Mouse (Mus musculus): ENCODE measurements at regions not wholly inside any gene's neighbourhood (a gene's known extent, or its start where the extent isn't known, plus 50 kb on each side); places are given as distances from the start of the nearest gene placed in this dataset.

DNA sequence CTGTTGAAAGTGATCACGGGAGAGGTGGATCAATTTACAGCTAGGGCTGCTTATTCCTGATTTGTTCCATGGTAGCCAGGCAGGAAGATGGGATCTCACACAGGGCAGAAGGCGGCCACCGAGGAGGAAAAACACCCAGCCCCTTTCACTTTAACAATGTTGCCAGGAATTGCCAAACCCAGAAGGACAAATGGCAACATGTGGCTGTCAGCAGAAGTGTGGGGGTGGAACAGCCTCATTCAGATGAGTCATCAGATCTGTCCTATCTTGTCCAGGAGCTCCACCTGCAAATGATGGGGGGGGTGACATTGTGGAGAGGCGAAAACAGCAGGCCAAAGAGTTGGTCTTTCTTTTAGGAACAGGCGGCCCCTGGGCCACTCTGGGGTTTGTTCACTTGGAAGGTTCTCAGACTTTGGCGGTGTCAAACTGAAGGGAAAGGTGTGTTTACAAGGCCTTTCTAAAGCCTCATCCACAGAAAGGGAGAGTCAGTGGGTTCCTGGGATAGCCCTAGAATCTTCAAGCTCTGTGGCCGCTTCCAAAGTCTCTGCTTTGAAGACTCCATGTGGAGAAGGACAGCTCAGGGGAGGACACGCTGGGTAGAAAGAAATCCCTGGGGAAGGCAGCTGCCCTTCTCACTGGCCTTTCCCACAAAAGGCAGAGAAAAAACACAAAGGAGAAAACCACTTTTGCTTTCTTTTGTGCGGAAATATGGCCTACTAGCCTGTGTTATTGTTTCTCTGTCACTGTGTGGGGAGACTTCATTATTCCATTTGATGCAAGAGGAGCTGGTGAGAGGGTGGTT is 111.7 kb upstream of the Pgrmc2 start:
- intact Hi-C loops (cut with DNase I): no loop called here
- no peak for DNase-seq

DNA sequence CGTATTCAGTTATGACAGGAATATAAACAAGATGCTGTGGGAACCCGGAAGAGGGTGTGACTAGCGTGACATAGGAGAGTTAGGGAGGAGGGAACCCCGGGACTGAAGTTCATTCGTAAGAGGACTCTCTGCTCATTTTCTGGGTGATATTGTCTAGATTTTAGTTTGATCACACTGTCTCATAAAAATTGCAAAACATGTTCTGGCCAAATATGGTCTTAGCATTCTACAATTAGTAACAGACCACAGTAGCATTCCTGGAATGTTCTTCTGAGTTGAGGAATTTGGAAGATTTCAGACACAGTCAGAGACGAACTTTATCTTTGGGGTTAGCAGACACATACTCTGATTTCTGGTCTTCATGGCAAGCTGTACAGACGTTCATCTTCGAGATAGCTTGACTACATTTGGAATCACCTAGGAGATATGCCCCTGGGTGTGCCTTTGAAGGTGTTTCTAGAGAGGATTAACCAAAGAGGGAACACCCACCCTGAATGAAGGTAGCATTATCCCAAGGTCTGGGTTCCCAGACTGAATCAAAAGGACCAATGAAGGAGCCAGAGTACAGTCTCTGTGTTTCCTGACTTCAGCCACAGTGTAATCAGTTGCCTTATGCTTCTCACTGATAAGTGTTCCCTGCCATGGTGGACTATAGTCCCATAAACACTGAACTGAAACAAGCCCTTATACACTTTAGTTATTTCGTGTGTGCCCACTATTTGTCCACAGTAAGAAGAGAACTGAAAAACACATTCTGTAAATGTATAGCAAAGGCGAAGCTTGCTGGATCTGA is 102.7 kb upstream of the Pgrmc2 start:
- DNase-seq: no peak
- intact Hi-C loops (cut with DNase I): no loop called here

DNA sequence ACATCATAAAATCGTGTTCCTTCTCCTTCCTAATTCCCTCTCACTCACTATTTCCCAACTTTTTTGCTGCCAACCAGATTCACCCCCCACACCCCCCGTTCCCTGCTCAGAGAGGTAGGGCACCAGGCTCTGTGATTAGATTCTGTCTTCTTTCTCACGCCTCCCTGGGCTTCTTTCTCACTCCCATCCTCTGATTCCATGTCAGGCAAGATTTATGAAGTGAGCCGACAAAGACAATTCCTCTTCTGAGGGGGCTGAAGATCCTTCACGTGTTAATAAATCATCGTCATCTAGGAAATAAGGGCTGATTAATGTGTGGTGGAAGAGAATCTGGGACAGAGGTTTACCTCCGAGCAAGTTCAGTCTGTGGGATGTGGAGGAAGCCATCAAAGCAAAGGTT is 101.5 kb upstream of the Pgrmc2 start:
- intact Hi-C loops (cut with DNase I): loop anchor here (5.0 kb wide), 3 partner anchors 378 to 488 kb away; no protein-coding TSS in a partner anchor
- no peak for DNase-seq

DNA sequence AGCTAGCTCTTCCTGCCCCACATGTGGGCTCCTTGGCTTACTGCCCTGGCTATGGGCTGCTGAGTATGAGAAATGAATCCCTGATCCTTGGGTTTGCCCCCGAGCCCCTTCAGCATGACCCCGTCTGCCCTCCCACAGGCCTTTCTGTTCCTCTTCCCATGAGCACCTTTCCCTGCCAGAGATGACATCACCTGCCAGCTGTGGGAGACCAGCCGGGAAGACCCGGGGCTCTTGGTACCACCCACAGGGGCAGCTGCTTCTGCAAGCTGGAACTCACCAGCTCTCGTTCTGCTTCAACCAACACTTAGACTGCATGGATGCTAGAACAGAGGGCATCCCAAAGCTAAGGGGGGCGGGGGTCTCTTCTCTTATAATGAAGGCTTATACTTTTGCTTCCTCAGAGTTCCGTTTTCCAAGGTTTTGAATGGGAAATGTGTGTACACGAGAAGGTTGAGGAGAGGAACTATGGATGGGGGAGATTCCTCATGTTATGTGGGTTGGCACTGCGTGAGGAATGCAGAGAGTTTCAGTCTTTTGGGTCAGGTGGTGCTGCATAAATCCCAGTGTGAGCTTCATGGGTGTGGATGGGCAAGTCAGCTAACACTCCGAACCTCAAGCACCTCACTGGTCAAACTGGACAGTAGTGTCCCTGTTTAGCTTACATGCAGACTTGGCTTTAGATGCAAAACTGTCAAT is 100.2 kb upstream of the Pgrmc2 start:
- DNase-seq: peak in 1 of 2 experiments; percentile 28
- intact Hi-C loops (cut with DNase I): loop anchor here (5.0 kb wide), 3 partner anchors 379 to 489 kb away; no protein-coding TSS in a partner anchor

DNA sequence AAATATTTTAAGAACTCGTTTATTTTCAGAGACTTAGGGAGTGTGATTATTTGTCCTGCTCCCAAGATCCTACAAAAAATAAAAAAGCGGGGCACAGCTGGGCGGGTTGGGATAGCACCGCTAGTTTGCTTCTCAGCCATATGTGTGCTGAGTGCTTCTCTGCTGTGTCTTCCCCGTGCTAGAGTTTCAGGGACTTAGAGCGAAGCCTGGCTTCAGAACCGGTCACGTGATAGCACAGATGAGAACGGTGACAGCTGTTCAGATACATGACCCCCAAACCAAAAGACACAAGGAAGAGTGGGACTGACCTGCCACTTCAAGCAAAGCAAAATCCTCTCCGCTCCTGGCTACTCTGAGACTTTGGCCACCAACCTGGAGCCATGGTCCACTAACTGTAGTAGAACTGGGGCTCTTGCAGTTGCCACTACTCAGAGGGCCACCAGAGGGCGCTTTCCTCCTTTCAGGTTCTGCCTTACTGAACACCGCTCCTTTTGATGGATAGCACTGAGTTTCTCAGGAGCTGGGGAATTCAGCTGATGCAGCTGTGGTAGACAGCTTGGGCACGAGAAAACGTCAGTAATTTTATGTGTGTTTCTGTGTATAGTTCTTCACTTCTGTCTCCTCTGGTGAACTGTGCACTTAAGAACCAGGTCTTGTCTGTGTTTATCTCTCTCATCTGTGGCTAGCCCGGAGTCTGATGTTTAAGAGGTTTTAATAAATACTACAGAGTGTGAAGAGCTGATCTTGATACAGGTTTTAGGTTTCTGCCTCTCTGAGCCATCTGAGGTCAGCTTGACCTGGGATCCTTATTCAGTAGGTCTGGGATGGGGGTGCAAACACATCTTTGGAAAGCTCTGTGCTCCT is 99.4 kb upstream of the Pgrmc2 start:
- intact Hi-C loops (cut with DNase I): loop anchor here (5.0 kb wide), 3 partner anchors 380 to 490 kb away; no protein-coding TSS in a partner anchor
- DNase-seq: peak; percentile 81 to 90

DNA sequence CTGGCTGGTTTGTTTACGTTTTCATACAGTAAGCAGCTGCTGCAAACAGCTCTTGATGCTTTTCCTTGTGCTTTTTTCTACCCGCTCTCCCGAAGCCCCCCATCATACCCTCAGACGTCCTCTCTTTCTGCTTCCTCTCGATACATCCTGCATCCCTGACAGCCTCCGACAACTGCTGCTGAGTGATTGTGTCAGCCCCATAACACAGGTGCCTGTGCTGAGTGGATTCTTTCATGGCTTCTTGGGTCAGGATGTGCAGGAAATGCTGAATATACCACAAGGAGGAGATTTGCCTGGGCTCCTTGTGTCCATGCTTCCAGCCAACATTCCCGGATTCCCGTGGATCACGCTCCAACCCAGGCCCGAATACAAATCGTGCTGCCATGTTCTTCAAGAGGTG is 98.6 kb upstream of the Pgrmc2 start:
- intact Hi-C loops (cut with DNase I): loop anchor here (5.0 kb wide), 3 partner anchors 381 to 491 kb away; no protein-coding TSS in a partner anchor

DNA sequence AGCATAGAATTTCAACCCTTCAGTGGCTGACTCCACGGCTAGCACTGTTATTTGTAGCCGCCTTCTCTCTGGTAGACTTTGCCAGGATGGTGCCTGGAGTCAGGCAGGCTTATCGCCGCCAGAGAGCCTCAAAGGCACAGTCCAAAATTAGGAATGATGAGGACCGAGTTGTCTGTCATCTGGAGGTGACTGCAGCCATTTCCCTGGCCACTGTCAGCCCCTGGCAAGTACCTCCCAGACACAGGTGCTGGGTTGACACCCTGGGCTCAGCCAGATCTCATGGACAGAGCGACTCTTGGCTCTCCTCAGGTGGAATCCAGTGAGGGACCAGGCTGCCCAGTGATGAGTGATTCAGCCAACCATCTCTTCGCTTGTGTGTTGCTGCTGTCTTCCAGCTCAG is 98.1 kb upstream of the Pgrmc2 start:
- intact Hi-C loops (cut with DNase I): loop anchor here (5.0 kb wide), 3 partner anchors 381 to 491 kb away; no protein-coding TSS in a partner anchor

More for the DNA sequence above, 98.6 kb upstream of the Pgrmc2 start:
- DNase-seq: no peak

DNA sequence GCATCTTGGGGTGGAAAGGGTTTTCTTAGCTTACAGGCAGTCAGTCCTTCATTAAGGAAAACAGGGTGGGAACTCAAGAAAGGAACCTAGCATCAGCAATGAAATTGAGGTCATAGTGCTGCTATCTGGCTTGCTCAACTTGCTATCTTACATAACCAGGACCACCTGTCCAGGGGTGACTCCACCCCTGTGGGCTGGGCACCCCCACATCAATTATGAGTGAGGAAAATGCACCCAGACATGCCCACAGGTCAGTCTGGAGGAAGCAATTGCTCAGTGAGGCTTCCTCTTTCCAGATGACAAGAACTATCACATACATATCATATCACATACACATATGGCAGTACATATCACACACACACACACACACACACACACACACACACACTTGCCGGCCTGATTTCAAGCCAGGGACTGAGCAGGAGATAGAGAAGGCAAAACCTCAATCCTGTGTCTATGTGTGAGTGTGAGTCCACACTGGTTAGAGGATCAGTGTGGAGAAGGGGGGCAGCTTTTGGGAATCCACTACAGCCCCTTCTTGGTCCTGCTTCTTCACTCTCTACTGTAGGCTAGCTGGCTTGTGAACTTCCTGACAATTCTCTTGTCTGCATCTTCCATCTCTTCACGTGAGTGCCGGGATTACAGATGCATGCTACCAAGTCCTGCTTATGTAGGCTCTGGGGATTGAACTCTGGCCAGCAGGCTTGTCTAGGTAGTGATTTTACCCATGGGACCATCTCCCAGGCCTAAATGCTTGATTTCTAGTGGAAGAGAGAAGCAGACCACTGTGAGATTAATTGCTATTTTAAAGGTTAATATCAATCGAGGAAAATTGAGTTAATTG is 96.4 kb upstream of the Pgrmc2 start:
- intact Hi-C loops (cut with DNase I): loop anchor here (10.0 kb wide), 1 partner anchor 566 kb away; the partner anchor contains the start of genes D3Ertd751e and Sclt1
- DNase-seq: no peak

More for the DNA sequence above, 98.1 kb upstream of the Pgrmc2 start:
- peak; percentile 12 to 20 for DNase-seq

DNA sequence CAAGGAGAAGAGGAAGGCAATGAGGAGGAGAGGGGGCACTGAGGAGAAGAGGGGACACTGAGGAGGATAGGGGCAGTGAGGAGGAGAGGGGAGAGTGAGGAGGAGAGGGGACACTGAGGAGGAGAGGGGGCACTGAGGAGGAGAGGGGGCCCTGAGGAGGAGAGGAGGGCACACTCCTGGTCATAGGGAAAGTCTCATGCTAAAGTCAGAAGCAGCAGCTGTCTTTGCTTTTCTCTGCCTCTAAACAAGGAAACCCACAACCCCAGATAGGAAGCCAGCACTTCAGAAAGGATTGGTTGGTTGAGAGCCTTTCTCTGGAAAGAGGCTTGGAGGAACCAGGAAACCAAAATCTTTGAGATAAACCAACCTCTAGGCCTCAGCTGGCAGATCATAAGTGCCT is 94.3 kb upstream of the Pgrmc2 start:
- intact Hi-C loops (cut with DNase I): loop anchor here (10.0 kb wide), 1 partner anchor 568 kb away; the partner anchor contains the start of genes D3Ertd751e and Sclt1
- DNase-seq: no peak

DNA sequence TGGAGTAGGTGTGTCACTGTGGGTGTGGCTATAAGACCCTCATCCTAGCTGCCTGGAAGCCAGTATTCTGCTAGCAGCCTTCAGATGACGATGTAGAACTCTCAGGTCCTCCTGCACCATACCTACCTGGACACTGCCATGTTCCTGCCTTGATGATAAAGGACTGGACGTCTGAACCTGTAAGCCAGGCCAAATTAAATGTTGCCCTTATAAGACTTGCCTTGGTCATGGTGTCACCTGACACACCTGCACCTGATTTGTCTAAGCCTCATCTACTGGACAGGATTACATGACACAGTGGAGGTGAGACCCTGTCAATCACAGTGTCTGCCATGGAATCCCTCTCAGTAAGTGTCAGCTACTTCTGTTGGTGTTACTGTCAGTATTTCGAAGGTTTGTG is 92.5 kb upstream of the Pgrmc2 start:
- intact Hi-C loops (cut with DNase I): loop anchor here (10.0 kb wide), 1 partner anchor 569 kb away; the partner anchor contains the start of genes D3Ertd751e and Sclt1
- DNase-seq: no peak

DNA sequence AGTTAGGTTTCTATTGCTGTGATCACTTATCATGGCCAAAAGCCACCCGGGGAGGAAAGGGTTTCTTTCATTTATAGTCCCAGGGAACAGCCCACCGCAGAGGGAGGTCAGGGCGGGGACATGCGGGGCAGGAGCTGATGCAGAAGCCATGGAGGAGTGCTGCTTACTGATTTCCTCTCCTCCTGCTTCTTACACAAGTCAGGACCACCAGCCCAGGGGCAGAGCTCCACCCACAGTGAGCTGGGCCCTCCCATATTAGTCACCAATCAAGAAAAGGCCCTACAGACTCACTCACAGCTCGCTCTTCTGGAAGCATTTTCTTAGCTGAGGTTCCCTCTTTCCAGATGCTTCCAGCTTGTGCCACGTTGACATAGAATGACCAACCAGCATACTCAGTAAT is 90.7 kb upstream of the Pgrmc2 start:
- no peak for DNase-seq
- intact Hi-C loops (cut with DNase I): loop anchor here (10.0 kb wide), 1 partner anchor 571 kb away; the partner anchor contains the start of genes D3Ertd751e and Sclt1

DNA sequence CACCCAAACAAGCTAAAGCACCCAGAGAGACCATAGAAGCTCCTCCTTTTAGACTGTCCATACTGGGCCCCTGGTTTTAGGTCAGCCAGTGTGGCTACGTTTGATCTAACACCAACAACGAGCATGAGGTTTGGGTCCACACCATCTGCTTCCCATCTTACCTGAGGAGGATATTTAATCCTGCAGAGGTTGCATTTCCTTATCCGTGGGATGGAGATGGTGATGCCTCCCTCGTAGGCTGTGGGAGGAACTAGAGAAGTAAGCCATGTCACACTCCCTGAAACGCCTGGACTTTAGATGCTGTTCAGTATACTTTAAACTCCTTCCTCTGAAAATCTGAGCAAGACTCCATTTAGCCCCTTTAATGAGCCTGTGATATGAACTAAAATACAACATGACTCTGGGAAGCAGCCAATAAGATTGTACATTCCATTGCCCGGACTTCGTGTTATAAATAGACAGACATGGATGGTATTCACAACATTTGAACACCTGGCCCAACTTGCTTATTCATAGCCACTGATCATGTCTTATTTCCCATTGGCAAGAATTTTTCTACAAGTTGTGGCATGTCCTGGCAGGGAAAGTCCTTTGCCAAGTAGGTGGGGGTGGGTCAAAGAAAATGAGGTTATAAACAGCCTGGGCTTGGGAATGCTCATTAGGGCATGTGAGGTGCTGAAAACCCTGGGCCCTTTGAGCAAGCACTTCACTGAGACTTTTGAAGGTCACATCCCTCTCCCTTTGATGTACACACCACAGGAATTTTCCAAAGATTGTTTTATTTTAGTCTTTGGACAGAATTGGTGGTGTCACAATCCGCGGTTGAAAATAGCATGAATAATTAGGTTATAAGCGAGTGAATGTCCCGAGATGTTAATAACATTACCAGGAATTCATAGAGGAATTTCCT is 89.7 kb upstream of the Pgrmc2 start:
- DNase-seq: no peak
- intact Hi-C loops (cut with DNase I): loop anchor here (10.0 kb wide), 1 partner anchor 572 kb away; the partner anchor contains the start of genes D3Ertd751e and Sclt1

DNA sequence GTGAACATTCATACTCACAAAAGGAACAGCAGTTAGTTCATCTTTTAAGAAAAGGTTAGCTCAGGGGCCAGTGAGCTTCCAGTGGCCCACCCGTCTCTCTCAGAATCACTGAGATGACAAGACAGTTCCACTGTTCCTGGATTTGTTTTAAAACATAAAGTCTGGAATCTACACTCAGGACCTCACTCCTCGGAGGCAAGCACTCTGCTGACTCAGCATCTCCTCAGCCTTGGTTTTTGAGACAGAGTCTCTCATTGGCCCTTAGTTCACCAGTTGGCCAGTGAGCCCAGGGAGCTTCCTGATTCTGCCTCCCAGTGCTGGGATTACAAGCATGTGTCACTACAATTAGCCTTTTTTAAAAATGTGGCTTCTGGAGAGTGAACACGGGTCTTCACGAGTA is 88.9 kb upstream of the Pgrmc2 start:
- intact Hi-C loops (cut with DNase I): loop anchor here (10.0 kb wide), 1 partner anchor 573 kb away; the partner anchor contains the start of genes D3Ertd751e and Sclt1
- DNase-seq: no peak

DNA sequence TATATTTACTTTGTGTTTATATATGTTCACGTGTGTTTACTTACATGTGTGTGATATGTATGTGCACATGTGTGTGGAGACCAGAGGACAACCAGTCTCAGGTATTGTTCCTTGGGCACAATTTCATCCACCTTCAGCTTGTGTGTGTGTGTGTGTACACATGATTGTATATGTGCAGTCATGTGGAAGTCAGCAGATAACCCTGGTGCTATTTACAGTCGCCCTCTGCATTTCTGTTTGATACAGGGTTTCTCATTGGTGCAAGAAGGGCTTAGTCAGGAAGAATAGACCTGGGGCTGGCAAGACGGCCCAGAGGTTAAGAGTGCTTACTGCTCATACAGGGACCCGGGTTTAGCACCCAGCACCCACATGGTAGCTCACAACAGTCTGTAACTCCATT is 88.5 kb upstream of the Pgrmc2 start:
- intact Hi-C loops (cut with DNase I): loop anchor here (10.0 kb wide), 1 partner anchor 573 kb away; the partner anchor contains the start of genes D3Ertd751e and Sclt1
- DNase-seq: no peak

DNA sequence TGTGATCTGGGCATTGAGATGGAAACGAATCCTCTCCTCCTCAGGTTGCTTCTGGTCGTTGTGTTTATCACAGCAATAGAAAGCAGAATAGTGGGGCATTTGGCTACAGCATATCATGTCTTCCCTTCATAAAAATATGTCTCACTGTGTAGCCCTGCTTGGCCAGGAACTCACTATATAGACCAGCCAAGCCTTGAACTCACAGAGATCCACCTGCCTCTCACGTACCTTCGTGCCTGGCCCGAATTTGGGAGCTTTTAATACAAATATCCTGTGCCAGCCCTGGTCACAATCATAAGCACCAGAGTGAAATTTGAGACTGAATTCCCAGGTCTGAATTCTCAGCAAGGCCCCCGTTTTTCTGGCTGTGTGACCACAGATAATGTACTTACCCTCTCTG is 87.7 kb upstream of the Pgrmc2 start:
- no peak for DNase-seq
- intact Hi-C loops (cut with DNase I): loop anchor here (10.0 kb wide), 1 partner anchor 574 kb away; the partner anchor contains the start of genes D3Ertd751e and Sclt1

DNA sequence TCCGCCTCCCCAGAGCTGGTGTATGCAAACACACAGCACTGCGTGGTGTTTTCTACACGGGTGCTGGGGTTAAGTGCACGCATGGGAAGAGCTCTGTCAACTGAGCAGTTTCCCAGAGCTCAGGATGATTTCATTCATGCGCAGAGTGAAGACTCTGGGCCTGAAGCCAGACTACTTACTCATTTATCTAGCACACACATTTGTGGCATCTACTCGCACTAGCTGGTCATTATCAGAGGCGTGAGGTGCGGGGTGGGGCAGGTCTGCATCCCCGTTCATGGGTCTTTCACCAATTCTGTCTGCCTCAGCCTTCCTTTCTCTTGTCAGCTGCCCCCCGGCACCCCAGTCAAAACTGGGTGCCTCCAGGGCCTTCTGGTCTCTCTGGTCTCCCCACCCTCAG is 86.6 kb upstream of the Pgrmc2 start:
- DNase-seq: peak in 1 of 2 experiments; percentile 48
- intact Hi-C loops (cut with DNase I): no loop called here
